ENCODE assay signal across 11 mouse cellular contexts in genomic region chr15:4374453-4374990, GRCm38 (mm10). TPM values are rescaled to one million over a fixed set of nuclear protein-coding genes. Genes with fewer than 3 reads are reported as not detected.
DNase-seq lines count a peak whose midpoint lies in the region; ATAC-seq lines count a peak whose summit lies in the region.
"Had no signal": no experiment of that assay in that cellular context is flagged by ENCODE, and none has a peak within 500 bp of the region (broad histone marks: within the 10 kb centered on the region; RNA-seq: fewer than 3 reads in every experiment).

No protein-coding gene starts in this region.

- peaks cover 4% of the 10 kb centered on the region; the same call in 1 of the 2 replicates for H3K4me1 ChIP-seq in heart, embryonic 12.5 days (replicated peaks)
- H3K4me1 ChIP-seq in hindbrain, embryonic 11.5 days (replicated peaks; ENCODE audit: control insufficient read depth, insufficient read depth, low read length), result no peaks in the 10 kb centered on the region; the same call in 1 of the 2 replicates
- peaks cover 20% of the 10 kb centered on the region for H3K4me1 ChIP-seq in midbrain, embryonic 15.5 days

- H3K27me3 ChIP-seq in heart, embryonic 12.5 days (replicated peaks), result 0 out of 2 replicates have a peak, but pooled peaks cover 9% of the 10 kb centered on the region
- H3K27me3 ChIP-seq in hindbrain, embryonic 11.5 days (ENCODE audit: control insufficient read depth, insufficient read depth, low read length), result no peaks in the 10 kb centered on the region
- H3K27me3 ChIP-seq in midbrain, embryonic 15.5 days (replicated peaks), result no peaks in the 10 kb centered on the region

- peak overlapping the region; percentile 58; the same call in 1 of the 2 replicates for H3K4me3 ChIP-seq in heart, embryonic 12.5 days
- no peak overlapping the region for H3K4me3 ChIP-seq in hindbrain, embryonic 11.5 days (ENCODE audit: low read depth, low read length)
- peak overlapping the region; percentile 61 for H3K4me3 ChIP-seq in midbrain, embryonic 15.5 days

- H3K9ac ChIP-seq in heart, embryonic 12.5 days, result no peak overlapping the region
- H3K9ac ChIP-seq in hindbrain, embryonic 11.5 days (ENCODE audit: low read depth, low read length), result no peak overlapping the region
- peak overlapping the region; percentile 81 for H3K9ac ChIP-seq in midbrain, embryonic 15.5 days

- 57% methylated on average over 6 of the region's 6 CpGs for WGBS in heart, embryonic 12.5 days
- WGBS in hindbrain, embryonic 11.5 days, result 56% methylated on average over 6 of the region's 6 CpGs
- WGBS in midbrain, embryonic 15.5 days, result 36% methylated on average over 6 of the region's 6 CpGs

- no peak overlapping the region for H3K27ac ChIP-seq in heart, embryonic 12.5 days (ENCODE audit: poor library complexity, severe bottlenecking)
- H3K27ac ChIP-seq in hindbrain, embryonic 11.5 days (ENCODE audit: low read depth, low read length), result no peak overlapping the region
- H3K27ac ChIP-seq in midbrain, embryonic 15.5 days, result peak overlapping the region; percentile 77

- no peaks in the 10 kb centered on the region for H3K36me3 ChIP-seq in heart, embryonic 12.5 days
- no peaks in the 10 kb centered on the region for H3K36me3 ChIP-seq in hindbrain, embryonic 11.5 days (ENCODE audit: control insufficient read depth, insufficient read depth, low read length)
- no peaks in the 10 kb centered on the region for H3K36me3 ChIP-seq in midbrain, embryonic 15.5 days (replicated peaks)

- intact Hi-C loops in heart, postnatal 36 days (cut with DNase I), result no loop called here
- intact Hi-C loops in left cerebral cortex, postnatal 4 days (cut with DNase I), result no loop called here

- ATAC-seq in heart, embryonic 12.5 days (ENCODE audit: insufficient number of reproducible peaks, low FRiP score), result no peak
- 0 out of 2 replicates have a peak, but pooled peaks have one; percentile 14 for ATAC-seq in hindbrain, embryonic 11.5 days (ENCODE audit: low FRiP score)
- peak; percentile 24; the same call in 1 of the 2 replicates for ATAC-seq in midbrain, embryonic 15.5 days (replicated peaks)
- no peak for ATAC-seq in megakaryocyte, adult 5-6 weeks (ENCODE audit: poor library complexity, severe bottlenecking)
- ATAC-seq in monocyte, adult 5-6 weeks (replicated peaks; ENCODE audit: insufficient number of reproducible peaks, low FRiP score, low TSS enrichment, poor library complexity, severe bottlenecking), result no peak
- ATAC-seq: CD4-positive, CD25-positive, alpha-beta regulatory T cell, adult 4 months had no signal

- no peak for DNase-seq in heart, postnatal 36 days
- peak; percentile 58 for DNase-seq in cerebellum, adult 9-10 months
- DNase-seq in hindbrain, embryonic 11.5 days (ENCODE audit: low spot score), result no peak
- DNase-seq in left cerebral cortex, postnatal 4 days, result no peak
- DNase-seq: thymus, adult 18-20 months had no signal

- peak overlapping the region; percentile 95 for H3K4me2 ChIP-seq in heart, embryonic 12.5 days
- peak overlapping the region; percentile 86; the same call in 1 of the 2 replicates for H3K4me2 ChIP-seq in hindbrain, embryonic 11.5 days (replicated peaks; ENCODE audit: low read depth, low read length)
- H3K4me2 ChIP-seq in midbrain, embryonic 15.5 days, result peak overlapping the region; percentile 61

- 0 out of 2 replicates have a peak, but pooled peaks cover 2% of the 10 kb centered on the region for H3K9me3 ChIP-seq in heart, embryonic 12.5 days (replicated peaks)
- no peaks in the 10 kb centered on the region for H3K9me3 ChIP-seq in hindbrain, embryonic 11.5 days (ENCODE audit: control insufficient read depth, low read length)
- no peaks in the 10 kb centered on the region for H3K9me3 ChIP-seq in midbrain, embryonic 15.5 days

RNA-seq across cellular contexts. Expression of gene Plcxd3, which starts 0.8 kb away (rescaled TPM):
- polyA plus RNA-seq in heart, embryonic 12.5 days (2016; fragmentation: Nextera tagmentation; extraction: Ambion mirVana), result 0.96 and 1.4 TPM in 2 replicates
- total RNA-seq in heart, postnatal 36 days (2021), result under 1 TPM; 0.14 to 0.39 TPM
- 13.2 and 15.9 TPM in 2 replicates for polyA plus RNA-seq in hindbrain, embryonic 11.5 days (2014; fragmentation: Nextera tagmentation; extraction: Ambion mirVana)
- 88.5 and 98.9 TPM in 2 replicates for polyA plus RNA-seq in midbrain, embryonic 15.5 days (2015; fragmentation: Nextera tagmentation; extraction: Ambion mirVana)
- total RNA-seq in megakaryocyte, adult 5-6 weeks (2015), result not detected in 2 replicates
- total RNA-seq in megakaryocyte, adult 5-6 weeks (2017), result not detected in 2 replicates
- 0.10 TPM in 1 of 3 replicates, not detected in the others for total RNA-seq in monocyte, adult 5-6 weeks (2017)
- 10 to 100 TPM; 43.6 to 48.2 TPM for total RNA-seq in left cerebral cortex, postnatal 4 days (2021)
- total RNA-seq: common myeloid progenitor, adult 5-6 weeks had no signal

Comparison
In these comparisons a context has a peak if more than half of its experiments do, and no peak if none do; other contexts are left out.
1. ATAC-seq: peak in hindbrain, embryonic 11.5 days (single experiment) and midbrain, embryonic 15.5 days (single experiment); none in heart, embryonic 12.5 days (single experiment), megakaryocyte, adult 5-6 weeks (single experiment) and monocyte, adult 5-6 weeks (single experiment).
2. RNA of gene Plcxd3, which starts 0.8 kb away (total RNA-seq): 43.6 to 48.2 TPM in left cerebral cortex, postnatal 4 days; 0.14 to 0.39 TPM in heart, postnatal 36 days, not detected in megakaryocyte, adult 5-6 weeks and 0.10 TPM in monocyte, adult 5-6 weeks; every median in the first group is over 10 times any median in the second.
3. Peak in every context shown above with its lines, with median percentiles within 50 percentile points of each other: H3K4me2 ChIP-seq.